Mouse (Mus musculus): ENCODE measurements around the gene Ipo11. TPM values are rescaled to one million over a fixed set of nuclear protein-coding genes. Genes with fewer than 3 reads are reported as not detected.

The Ipo11 gene
- total and polyA plus RNA-seq, 3 experiments: 41.2 to 91.5 (median 52.4) TPM

GRCm38 (mm10) chr13:106762611-106763010, 174.1 kb downstream of the Ipo11 start:
- dilution Hi-C loops (cut with MboI; ENCODE audit: extremely low pct_ligation_motif_present, extremely low pct_unique_long_range_greater_than_20kb, low sequenced_read_pairs) (no loop called here), in situ Hi-C loops (cut with MboI; ENCODE audit: low pct_ligation_motif_present, low pct_unique_long_range_greater_than_20kb, low sequenced_read_pairs) (no loop called here)
- H3K4me1 ChIP-seq (ENCODE audit: control insufficient read depth in 1 of 2, insufficient read depth in 2 of 2): peaks cover 36 to 50% of the 10 kb centered on the region in 2 experiments

GRCm38 (mm10) chr13:106761661-106762060, 175.1 kb downstream of the Ipo11 start:
- Histone ChIP-seq H3K9ac (ENCODE audit: insufficient read depth, low read depth) (no peak overlapping the region), H3K79me2 (replicated peaks; ENCODE audit: control insufficient read depth, extremely low read depth, insufficient read depth, poor library complexity, severe bottlenecking) (no peaks in the 10 kb centered on the region), H3K36me3 (replicated peaks in 1 of 2; ENCODE audit: control insufficient read depth in 1 of 2, insufficient read depth in 1 of 2, low read length in 1 of 2) (no peaks in the 10 kb centered on the region), H3K27ac (ENCODE audit: insufficient read depth, low read depth) (no peak overlapping the region), H3K27me3 (replicated peaks) (no peaks in the 10 kb centered on the region), H3K9me3 (replicated peaks; ENCODE audit: low read length) (no peaks in the 10 kb centered on the region), H3K4me3 (replicated peaks in 1 of 3; ENCODE audit: low read depth in 2 of 3, low read length in 2 of 3, poor library complexity in 1 of 3) (no peak overlapping the region), H3K4me1 (ENCODE audit: control insufficient read depth in 1 of 2, insufficient read depth in 2 of 2) (peaks cover 36 to 50% of the 10 kb centered on the region in 2 experiments), H3K4me2 (ENCODE audit: insufficient read depth, low read depth, poor library complexity, severe bottlenecking) (no peak overlapping the region)
- TF ChIP-seq NELFE (IDR thresholded peaks at IDR 0.05; ENCODE audit: low read depth, low read length) (no peak), SIN3A (IDR thresholded peaks at IDR 0.05; ENCODE audit: low read length) (no peak), POLR2A (IDR thresholded peaks at IDR 0.05; ENCODE audit: low read depth, low read length) (no peak), MEF2A (IDR thresholded peaks at IDR 0.05; ENCODE audit: borderline replicate concordance, low read depth, low read length) (no peak), MXI1 (IDR thresholded peaks at IDR 0.05; ENCODE audit: low read depth, low read length) (no peak), ZNF384 (IDR thresholded peaks at IDR 0.05; ENCODE audit: low read depth, low read length) (no peak), MAZ (IDR thresholded peaks at IDR 0.05; ENCODE audit: low read depth, low read length) (no peak), HCFC1 (IDR thresholded peaks at IDR 0.05; ENCODE audit: low read depth, low read length) (no peak), UBTF (IDR thresholded peaks at IDR 0.05; ENCODE audit: low read depth, low read length) (no peak), MAFK (IDR thresholded peaks at IDR 0.05; ENCODE audit: insufficient replicate concordance, low read length) (no peak), RCOR1 (conservative IDR thresholded peaks at IDR 0.05; ENCODE audit: low read depth, low read length) (no peak), PAX5 (IDR thresholded peaks at IDR 0.05; ENCODE audit: low read length) (no peak), BHLHE40 (IDR thresholded peaks at IDR 0.05; ENCODE audit: low read depth, low read length) (no peak), CTCF (conservative IDR thresholded peaks at IDR 0.05 in 1 of 2, IDR thresholded peaks at IDR 0.05 in 1 of 2; ENCODE audit: low read depth in 2 of 2, low read length in 2 of 2) (no peak), IRF4 (IDR thresholded peaks at IDR 0.05; ENCODE audit: low read depth, low read length) (no peak), KAT2A (IDR thresholded peaks at IDR 0.05; ENCODE audit: insufficient replicate concordance, low read length) (no peak), USF2 (conservative IDR thresholded peaks at IDR 0.05; ENCODE audit: low read depth, low read length) (no peak), ZKSCAN1 (IDR thresholded peaks at IDR 0.05; ENCODE audit: borderline replicate concordance, low read depth, low read length) (no peak), ELF1 (IDR thresholded peaks at IDR 0.05; ENCODE audit: low read depth, low read length) (no peak), MYC (IDR thresholded peaks at IDR 0.05; ENCODE audit: low read depth, low read length) (no peak)
- dilution Hi-C loops (cut with MboI; ENCODE audit: extremely low pct_ligation_motif_present, extremely low pct_unique_long_range_greater_than_20kb, low sequenced_read_pairs) (no loop called here), in situ Hi-C loops (cut with MboI; ENCODE audit: low pct_ligation_motif_present, low pct_unique_long_range_greater_than_20kb, low sequenced_read_pairs) (no loop called here)
- DNase-seq (ENCODE audit: extremely low read depth): no peak

More at GRCm38 (mm10) chr13:106762611-106763010, 174.1 kb downstream of the Ipo11 start:
- no peaks in the 10 kb centered on the region for H3K36me3 ChIP-seq (replicated peaks in 1 of 2; ENCODE audit: control insufficient read depth in 1 of 2, insufficient read depth in 1 of 2, low read length in 1 of 2)
- no peaks in the 10 kb centered on the region for H3K27me3 ChIP-seq (replicated peaks)
- H3K79me2 ChIP-seq (replicated peaks; ENCODE audit: control insufficient read depth, extremely low read depth, insufficient read depth, poor library complexity, severe bottlenecking): no peaks in the 10 kb centered on the region
- DNase-seq (ENCODE audit: extremely low read depth): peak; percentile 74
- H3K4me3 ChIP-seq (replicated peaks in 1 of 3; ENCODE audit: low read depth in 2 of 3, low read length in 2 of 3, poor library complexity in 1 of 3): no peak overlapping the region
- H3K4me2 ChIP-seq (ENCODE audit: insufficient read depth, low read depth, poor library complexity, severe bottlenecking): peak overlapping the region; percentile 67
- no peak overlapping the region for H3K9ac ChIP-seq (ENCODE audit: insufficient read depth, low read depth)
- peak overlapping the region; percentile 63 for H3K27ac ChIP-seq (ENCODE audit: insufficient read depth, low read depth)
- H3K9me3 ChIP-seq (replicated peaks; ENCODE audit: low read length): no peaks in the 10 kb centered on the region
- TF ChIP-seq IRF4 (IDR thresholded peaks at IDR 0.05; ENCODE audit: low read depth, low read length): 0 out of 2 replicates have a peak, but pooled peaks have one; percentile 24
- no peak for TF ChIP-seq HCFC1 (IDR thresholded peaks at IDR 0.05; ENCODE audit: low read depth, low read length)
- TF ChIP-seq CTCF (conservative IDR thresholded peaks at IDR 0.05 in 1 of 2, IDR thresholded peaks at IDR 0.05 in 1 of 2; ENCODE audit: low read depth in 2 of 2, low read length in 2 of 2): no peak
- TF ChIP-seq EP300 (IDR thresholded peaks at IDR 0.05; ENCODE audit: low read length): no peak
